Mouse (Mus musculus): Measurements from ENCODE around the gene 9430097D07Rik.

- TF ChIP-seq HCFC1 (IDR thresholded peaks at IDR 0.05; ENCODE audit: borderline replicate concordance, insufficient read depth, low read length) (no peak), CHD2 (IDR thresholded peaks at IDR 0.05; ENCODE audit: low read depth, low read length) (no peak), ZC3H11A (IDR thresholded peaks at IDR 0.05; ENCODE audit: borderline replicate concordance, low read depth, low read length) (no peak), MAFK (IDR thresholded peaks at IDR 0.05; ENCODE audit: insufficient read depth, low read depth, low read length) (no peak), ZNF384 (IDR thresholded peaks at IDR 0.05; ENCODE audit: low read depth, low read length) (no peak)
Measured at GRCm38 (mm10) chr2:32610610-32611229, 35.2 kb upstream of the 9430097D07Rik start.
